Mouse (Mus musculus): ENCODE data around the gene Foxp1. TPM values are rescaled to one million over a fixed set of nuclear protein-coding genes. Genes with fewer than 3 reads are reported as not detected.

The Foxp1 gene
- polyA plus RNA-seq, 1 experiment from 2014 or later: 45.3 TPM

GRCm38 (mm10) chr6:99523109-99523632, 650 bp upstream of the Foxp1 start:
- no peaks in the 10 kb centered on the region for H3K9me3 ChIP-seq (ENCODE audit: control insufficient read depth)
- no peaks in the 10 kb centered on the region; the same call in 1 of the 2 replicates for H3K36me3 ChIP-seq (ENCODE audit: control insufficient read depth, insufficient read depth)
- 0% methylated on average over 21 of the region's 22 CpGs for WGBS
- no peaks in the 10 kb centered on the region for H3K27me3 ChIP-seq (replicated peaks; ENCODE audit: control insufficient read depth, insufficient read depth, low read length)
- no peak for TF ChIP-seq CTCF (IDR thresholded peaks at IDR 0.05; ENCODE audit: low read depth)
- H3K27ac ChIP-seq (ENCODE audit: low read depth, low read length): peak overlapping the region; percentile 90
- peak overlapping the region; percentile 92 for H3K4me3 ChIP-seq (ENCODE audit: low read depth, low read length)
- ATAC-seq: peak; percentile 53
- peak overlapping the region; percentile 92 for H3K4me2 ChIP-seq (replicated peaks; ENCODE audit: low read depth)
- 0 out of 2 replicates have a peak, but pooled peaks cover 2% of the 10 kb centered on the region for H3K4me1 ChIP-seq (replicated peaks; ENCODE audit: control insufficient read depth, insufficient read depth, low read length)
- H3K9ac ChIP-seq (ENCODE audit: low read depth, low read length): peak overlapping the region; percentile 66

- Histone ChIP-seq H3K4me2 (replicated peaks; ENCODE audit: low read depth) (peak overlapping the region; percentile 92), H3K4me1 (replicated peaks; ENCODE audit: control insufficient read depth, insufficient read depth, low read length) (0 out of 2 replicates have a peak, but pooled peaks cover 2% of the 10 kb centered on the region), H3K9ac (ENCODE audit: low read depth, low read length) (peak overlapping the region; percentile 66), H3K4me3 (ENCODE audit: low read depth, low read length) (peak overlapping the region; percentile 92), H3K27me3 (replicated peaks; ENCODE audit: control insufficient read depth, insufficient read depth, low read length) (no peaks in the 10 kb centered on the region), H3K9me3 (ENCODE audit: control insufficient read depth) (no peaks in the 10 kb centered on the region), H3K36me3 (ENCODE audit: control insufficient read depth, insufficient read depth) (no peaks in the 10 kb centered on the region), H3K27ac (ENCODE audit: low read depth, low read length) (peak overlapping the region; percentile 90)
- no peak for TF ChIP-seq CTCF (IDR thresholded peaks at IDR 0.05; ENCODE audit: low read depth)
- under 1% methylated on average over 63 of the region's 64 CpGs for WGBS
- peak; percentile 29 for ATAC-seq
These were observed 721 bp downstream of the Foxp1 start for GRCm38 (mm10) chr6:99521641-99522358.

GRCm38 (mm10) chr6:99521038-99521640, 1.4 kb downstream of the Foxp1 start:
- peak overlapping the region; percentile 92 for H3K4me3 ChIP-seq (ENCODE audit: low read depth, low read length)
- WGBS: under 1% methylated on average over 54 of the region's 54 CpGs
- H3K9ac ChIP-seq (ENCODE audit: low read depth, low read length): peak overlapping the region; percentile 66
- H3K4me1 ChIP-seq (replicated peaks; ENCODE audit: control insufficient read depth, insufficient read depth, low read length): 0 out of 2 replicates have a peak, but pooled peaks cover 2% of the 10 kb centered on the region
- H3K27ac ChIP-seq (ENCODE audit: low read depth, low read length): peak overlapping the region; percentile 90
- no peaks in the 10 kb centered on the region for H3K36me3 ChIP-seq (ENCODE audit: control insufficient read depth, insufficient read depth)
- peak; percentile 60 for ATAC-seq
- peak overlapping the region; percentile 92 for H3K4me2 ChIP-seq (replicated peaks; ENCODE audit: low read depth)
- TF ChIP-seq CTCF (IDR thresholded peaks at IDR 0.05; ENCODE audit: low read depth): no peak
- H3K9me3 ChIP-seq (ENCODE audit: control insufficient read depth): no peaks in the 10 kb centered on the region
- H3K27me3 ChIP-seq (replicated peaks; ENCODE audit: control insufficient read depth, insufficient read depth, low read length): no peaks in the 10 kb centered on the region

GRCm38 (mm10) chr6:99520676-99521037, 1.9 kb downstream of the Foxp1 start:
- H3K4me3 ChIP-seq (ENCODE audit: low read depth, low read length): peak overlapping the region; percentile 92
- no peaks in the 10 kb centered on the region for H3K9me3 ChIP-seq (ENCODE audit: control insufficient read depth)
- H3K36me3 ChIP-seq (ENCODE audit: control insufficient read depth, insufficient read depth): no peaks in the 10 kb centered on the region
- peak overlapping the region; percentile 90 for H3K27ac ChIP-seq (ENCODE audit: low read depth, low read length)
- peak overlapping the region; percentile 66 for H3K9ac ChIP-seq (ENCODE audit: low read depth, low read length)
- WGBS: under 1% methylated on average over 27 of the region's 27 CpGs
- peak overlapping the region; percentile 92 for H3K4me2 ChIP-seq (replicated peaks; ENCODE audit: low read depth)
- H3K27me3 ChIP-seq (replicated peaks; ENCODE audit: control insufficient read depth, insufficient read depth, low read length): no peaks in the 10 kb centered on the region
- TF ChIP-seq CTCF (IDR thresholded peaks at IDR 0.05; ENCODE audit: low read depth): no peak
- peak; percentile 67; the same call in 1 of the 2 replicates for ATAC-seq
- H3K4me1 ChIP-seq (replicated peaks; ENCODE audit: control insufficient read depth, insufficient read depth, low read length): 0 out of 2 replicates have a peak, but pooled peaks cover 2% of the 10 kb centered on the region

DNA sequence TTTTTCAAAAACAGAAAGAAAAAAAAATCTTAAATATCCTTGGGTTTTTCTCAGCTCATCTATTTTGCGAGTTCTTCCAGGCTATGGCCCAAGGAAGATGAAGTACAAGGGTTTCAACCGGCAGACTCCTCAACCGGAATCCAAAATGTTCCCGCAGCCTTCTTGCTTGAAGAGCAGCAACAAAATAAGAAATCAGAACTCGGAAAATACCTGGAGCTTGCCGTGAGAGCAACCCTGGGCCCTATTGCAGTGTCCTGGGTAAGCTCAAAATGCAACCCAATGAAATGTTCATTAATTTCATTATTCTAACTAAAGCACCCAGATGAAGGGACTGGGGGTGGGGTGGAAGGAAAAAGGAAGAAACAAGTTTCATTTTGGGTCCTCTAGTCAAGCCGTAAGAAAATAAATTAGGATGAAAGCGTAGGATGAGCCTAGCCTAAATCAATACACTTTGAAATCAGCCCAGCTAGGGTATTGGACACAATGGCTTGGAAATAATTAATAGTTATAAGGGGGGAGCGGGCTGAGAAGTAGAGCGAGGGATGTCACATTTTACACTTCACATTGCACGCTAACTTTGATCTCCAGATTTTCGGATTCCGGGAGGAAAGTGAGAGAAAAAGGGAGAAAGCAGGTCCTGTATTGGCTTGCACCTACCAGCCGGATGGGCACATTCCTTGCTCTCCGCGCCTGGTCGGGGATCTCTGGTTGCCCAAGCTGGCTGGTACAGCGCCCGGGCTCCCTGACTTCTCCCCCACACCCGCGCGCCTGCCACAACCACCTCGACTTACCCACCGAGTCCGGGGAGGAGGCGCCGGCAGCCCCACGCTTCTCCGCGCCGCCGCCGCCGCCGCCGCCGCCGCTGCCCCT, 2.5 kb downstream of the Foxp1 start:
- Histone ChIP-seq H3K27me3 (replicated peaks; ENCODE audit: control insufficient read depth, insufficient read depth, low read length) (no peaks in the 10 kb centered on the region), H3K36me3 (ENCODE audit: control insufficient read depth, insufficient read depth) (no peaks in the 10 kb centered on the region), H3K4me1 (replicated peaks; ENCODE audit: control insufficient read depth, insufficient read depth, low read length) (0 out of 2 replicates have a peak, but pooled peaks cover 2% of the 10 kb centered on the region), H3K4me2 (replicated peaks; ENCODE audit: low read depth) (peak overlapping the region; percentile 92), H3K9me3 (ENCODE audit: control insufficient read depth) (no peaks in the 10 kb centered on the region), H3K9ac (ENCODE audit: low read depth, low read length) (peak overlapping the region; percentile 66), H3K4me3 (ENCODE audit: low read depth, low read length) (peak overlapping the region; percentile 92), H3K27ac (ENCODE audit: low read depth, low read length) (peak overlapping the region; percentile 90)
- 7% methylated on average over 36 of the region's 38 CpGs for WGBS
- TF ChIP-seq CTCF (IDR thresholded peaks at IDR 0.05; ENCODE audit: low read depth): no peak
- no peak for ATAC-seq

Measured in intestine, postnatal 0 days (tissue).